Mouse (Mus musculus): ENCODE measurements around the gene Pan2.

The Pan2 gene

GRCm38 (mm10) chr10:128337306-128338181 is 34.4 kb downstream of the Pan2 start, which contains the start of gene Cs:
Gene Cs, plus strand, starts transcription at chr10:128337734.
- peak; percentile 98 for DNase-seq

DNA sequence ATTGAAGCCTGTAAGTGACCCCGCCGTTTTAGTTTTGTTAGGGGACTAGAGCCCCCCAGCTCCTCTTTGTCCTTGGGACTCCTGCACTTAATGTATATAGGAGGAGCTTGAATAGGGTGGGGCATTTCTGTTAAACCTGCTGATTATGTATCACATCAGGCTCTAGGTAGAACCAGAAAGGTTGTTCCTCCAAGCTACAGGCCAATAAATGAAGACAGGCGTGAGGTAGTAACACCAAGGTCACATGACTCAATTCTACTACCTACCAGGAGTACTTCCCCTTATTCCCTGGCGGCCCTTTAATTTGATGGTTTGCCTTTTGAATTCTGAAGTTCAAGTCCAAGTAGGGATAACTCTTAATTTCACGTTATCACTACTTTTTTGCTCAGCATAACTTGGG is 35.3 kb downstream of the Pan2 start:
- no peak for DNase-seq

DNA sequence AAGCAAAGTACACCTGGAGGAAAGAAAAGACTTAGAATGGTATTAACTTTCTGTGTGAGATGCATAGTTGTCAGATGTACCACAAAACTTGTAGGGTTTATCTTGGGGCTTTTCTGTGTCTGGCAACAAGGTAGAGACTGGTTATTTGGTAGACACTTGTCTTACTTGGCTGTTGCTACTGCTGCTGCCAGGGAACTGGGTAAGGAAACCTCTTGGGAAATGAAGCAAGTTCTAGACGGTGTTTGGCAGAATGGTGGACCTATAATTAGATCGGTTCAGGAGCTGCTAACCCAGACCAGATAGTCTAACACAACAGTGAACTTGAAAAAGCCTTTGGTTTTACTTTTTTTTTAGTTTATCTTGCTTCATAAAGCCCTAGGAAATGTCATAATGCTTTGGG is 35.8 kb downstream of the Pan2 start:
- no peak for DNase-seq

GRCm38 (mm10) chr10:128340257-128340656 is 37.1 kb downstream of the Pan2 start:
- peak; percentile 15 for DNase-seq

- DNase-seq: no peak
These were observed 40.3 kb downstream of the Pan2 start for GRCm38 (mm10) chr10:128343436-128343835.

GRCm38 (mm10) chr10:128344568-128345275 is 41.6 kb downstream of the Pan2 start:
- peak; percentile 18 for DNase-seq

GRCm38 (mm10) chr10:128347541-128347940 is 44.4 kb downstream of the Pan2 start:
- no peak for DNase-seq

GRCm38 (mm10) chr10:128358796-128359195 is 55.7 kb downstream of the Pan2 start:
- peak; percentile 66 for DNase-seq

DNA sequence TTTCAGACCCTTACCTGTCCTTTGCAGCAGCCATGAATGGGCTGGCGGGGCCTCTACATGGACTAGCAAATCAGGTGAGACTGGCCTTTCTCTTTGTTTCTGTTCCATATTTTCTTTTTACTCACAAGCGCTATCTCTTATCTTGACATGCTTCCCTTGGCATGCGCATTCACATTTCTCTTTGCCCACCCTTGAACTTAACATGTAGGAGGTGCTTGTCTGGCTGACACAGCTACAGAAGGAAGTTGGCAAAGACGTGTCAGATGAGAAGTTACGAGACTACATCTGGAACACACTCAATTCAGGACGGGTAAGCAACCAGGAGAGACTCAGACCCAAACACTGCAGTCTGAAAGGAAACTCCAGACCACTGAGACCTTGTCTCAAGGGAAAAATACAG is 56.1 kb downstream of the Pan2 start:
- DNase-seq: no peak

- no peak for DNase-seq
These were observed 58.7 kb downstream of the Pan2 start for GRCm38 (mm10) chr10:128361836-128362235.

DNA sequence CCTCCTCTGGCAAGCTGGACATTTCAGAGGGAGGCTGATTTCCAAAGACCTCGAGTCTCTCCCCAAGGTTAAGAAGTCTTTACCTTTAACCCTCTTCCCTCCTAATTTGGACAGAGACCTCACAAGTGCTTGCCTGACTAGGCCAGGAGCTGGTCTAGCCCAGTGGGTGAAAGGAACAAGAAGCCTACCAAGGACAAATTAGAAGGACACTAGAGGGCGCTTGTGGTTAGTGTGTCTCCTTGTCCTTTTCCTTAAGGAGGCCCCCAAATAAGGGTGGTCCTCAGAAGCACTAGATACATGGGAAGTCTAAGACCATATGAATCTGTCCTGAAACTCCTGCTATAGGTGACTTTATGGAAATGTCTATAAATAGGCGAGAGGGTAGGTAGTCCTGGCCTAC is 59.4 kb downstream of the Pan2 start:
- DNase-seq: peak; percentile 80

- no peak for DNase-seq
These were observed 64.8 kb downstream of the Pan2 start for GRCm38 (mm10) chr10:128367899-128368401.

GRCm38 (mm10) chr10:128368402-128369217 is 65.5 kb downstream of the Pan2 start, which contains the start of gene Coq10a:
Gene Coq10a, minus strand, starts transcription at chr10:128368997.
- peak; percentile 94 for DNase-seq

DNA sequence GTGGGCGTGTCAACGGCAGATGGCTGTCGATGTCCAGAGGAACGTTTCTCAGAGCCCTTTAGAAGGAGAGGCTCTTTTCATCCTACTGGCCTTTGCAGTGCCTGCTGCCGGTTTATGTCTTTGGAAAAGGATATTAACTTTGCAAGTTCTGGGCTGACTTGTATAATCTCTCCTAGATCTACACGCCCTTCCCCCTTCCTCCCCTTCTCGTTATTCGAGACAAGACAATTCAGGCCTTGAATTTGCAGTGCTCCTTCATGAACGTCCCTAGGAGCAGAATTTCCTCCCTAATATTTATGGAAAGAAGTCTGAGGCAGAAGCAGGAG is 66.0 kb downstream of the Pan2 start:
- DNase-seq: no peak

- DNase-seq: no peak
These were observed 66.5 kb downstream of the Pan2 start for GRCm38 (mm10) chr10:128369599-128369998.

DNA sequence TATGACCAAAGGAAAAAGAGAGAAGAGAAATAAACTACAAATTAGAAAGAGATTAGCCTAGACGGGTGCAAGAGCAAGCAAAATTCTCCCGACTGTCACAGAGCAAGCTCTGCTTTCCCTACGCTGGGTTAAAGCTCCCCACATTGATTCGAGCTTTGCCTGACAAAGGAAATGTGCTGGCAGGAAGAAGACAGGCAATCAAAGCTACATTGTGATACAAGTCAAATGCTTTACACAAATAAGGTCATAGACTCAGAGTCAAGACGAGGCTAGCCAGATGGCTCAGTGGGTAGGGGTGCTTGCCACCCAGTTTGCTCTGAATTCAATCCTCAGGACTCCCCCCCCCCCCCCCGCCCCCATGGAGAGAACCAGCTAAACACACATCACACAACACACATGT is 66.9 kb downstream of the Pan2 start:
- no peak for DNase-seq

DNA sequence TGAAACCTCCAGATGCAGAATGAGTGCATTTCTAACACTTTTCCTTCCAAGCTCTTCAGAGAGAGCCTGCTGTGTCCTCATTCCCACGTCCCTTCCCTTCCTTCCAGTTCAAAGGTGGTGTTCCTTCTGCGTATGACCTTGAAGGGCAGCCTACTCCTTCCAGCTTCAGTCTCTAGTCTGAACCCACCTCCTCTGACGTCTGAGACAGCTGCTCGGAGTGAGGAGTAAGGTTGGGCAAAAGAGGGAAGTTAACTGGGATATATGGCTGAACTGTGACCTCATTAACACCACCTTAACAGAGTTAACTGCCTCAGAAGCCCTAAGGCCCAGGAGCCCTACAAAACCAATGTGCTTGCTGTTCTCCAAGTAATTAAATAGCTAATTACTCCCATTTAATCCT is 67.5 kb downstream of the Pan2 start:
- no peak for DNase-seq
